Mouse (Mus musculus): ENCODE measurements at regions not wholly inside any gene's neighbourhood (a gene's known extent, or its start where the extent isn't known, plus 50 kb on each side); places are given as distances from the start of the nearest gene placed in this dataset.

DNA sequence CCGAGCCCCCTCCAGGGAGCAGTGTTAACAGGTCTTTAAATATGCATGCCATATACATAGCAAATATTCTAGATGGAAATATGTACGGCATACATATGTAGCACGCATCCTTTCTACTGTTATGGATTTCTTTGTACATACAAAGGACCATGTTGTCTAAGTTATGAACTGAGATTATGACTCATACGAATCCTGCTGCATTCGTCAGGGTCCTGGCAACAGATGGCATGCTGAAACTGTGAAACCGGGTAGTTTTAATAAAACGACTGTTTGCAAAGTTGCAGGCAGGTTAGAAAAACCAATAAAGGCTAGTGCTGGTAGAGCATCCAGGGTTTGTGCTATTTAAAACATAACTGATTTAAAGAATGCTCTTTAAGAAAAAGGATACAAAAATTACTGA, 88.8 kb upstream of the Tlk1 start:
- 92% methylated on average over 7 of the region's 7 CpGs for WGBS (ENCODE audit: missing documents)
- Histone ChIP-seq H3K36me3 (ENCODE audit: inconsistent target) (no peaks in the 10 kb centered on the region), H3K79me2 (ENCODE audit: inconsistent target) (no peaks in the 10 kb centered on the region), H3K4me3 (ENCODE audit: inconsistent target) (no peak overlapping the region), H3K27ac (no peak overlapping the region)

DNA sequence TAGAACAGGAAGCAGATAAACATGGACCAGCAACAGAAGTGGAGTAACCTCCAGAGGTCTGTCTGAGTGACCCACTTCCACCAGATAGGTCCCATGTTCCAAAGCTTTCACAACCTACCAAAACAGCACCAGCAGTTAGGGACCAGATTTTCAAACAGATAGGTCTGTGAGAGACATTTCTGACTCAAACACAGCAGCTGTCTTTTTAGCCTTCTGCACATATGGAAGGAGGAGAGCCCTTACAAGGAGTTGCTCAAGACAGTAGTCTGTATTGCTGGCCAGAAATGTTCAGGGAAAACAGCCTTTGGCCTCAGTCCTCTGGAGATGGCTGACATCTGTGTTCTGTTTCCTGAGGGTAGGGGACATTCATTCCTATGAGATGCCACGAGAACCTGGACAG, 83.9 kb upstream of the Tlk1 start:
- Histone ChIP-seq H3K36me3 (ENCODE audit: inconsistent target) (no peaks in the 10 kb centered on the region), H3K79me2 (ENCODE audit: inconsistent target) (no peaks in the 10 kb centered on the region), H3K27ac (no peak overlapping the region), H3K4me3 (ENCODE audit: inconsistent target) (no peak overlapping the region)
- 87% methylated on average over 1 of the region's 1 CpGs for WGBS (ENCODE audit: missing documents)

- Histone ChIP-seq H3K4me3 (ENCODE audit: inconsistent target) (no peak overlapping the region), H3K36me3 (ENCODE audit: inconsistent target) (no peaks in the 10 kb centered on the region), H3K79me2 (ENCODE audit: inconsistent target) (no peaks in the 10 kb centered on the region), H3K27ac (no peak overlapping the region)
- WGBS (ENCODE audit: missing documents): 94% methylated on average over 1 of the region's 1 CpGs
These were observed 83.1 kb upstream of the Tlk1 start for GRCm38 (mm10) chr2:70908579-70908978.

DNA sequence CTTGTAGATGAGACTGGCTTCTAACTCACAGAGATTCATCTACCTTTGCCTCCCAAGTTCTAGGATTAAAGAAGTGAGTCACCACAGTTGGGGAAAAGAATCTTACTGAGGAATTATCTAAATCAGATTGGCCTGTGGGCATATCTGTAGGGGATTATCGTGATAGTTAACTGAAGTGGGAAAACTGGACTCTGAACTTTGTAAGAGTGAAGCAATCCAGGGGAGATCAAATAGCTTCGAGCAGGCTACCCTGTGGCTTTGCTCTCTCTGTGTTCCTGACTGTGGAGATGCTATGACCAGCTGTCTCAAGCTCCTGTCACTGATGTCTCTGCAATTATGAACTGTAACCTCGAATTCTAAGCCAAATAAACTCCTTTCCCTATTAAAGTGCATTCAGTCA, 80.7 kb upstream of the Tlk1 start:
- Histone ChIP-seq H3K4me3 (ENCODE audit: inconsistent target) (no peak overlapping the region), H3K79me2 (ENCODE audit: inconsistent target) (no peaks in the 10 kb centered on the region), H3K27ac (no peak overlapping the region), H3K36me3 (ENCODE audit: inconsistent target) (no peaks in the 10 kb centered on the region)
- WGBS (ENCODE audit: missing documents): 70% methylated on average over 3 of the region's 3 CpGs

DNA sequence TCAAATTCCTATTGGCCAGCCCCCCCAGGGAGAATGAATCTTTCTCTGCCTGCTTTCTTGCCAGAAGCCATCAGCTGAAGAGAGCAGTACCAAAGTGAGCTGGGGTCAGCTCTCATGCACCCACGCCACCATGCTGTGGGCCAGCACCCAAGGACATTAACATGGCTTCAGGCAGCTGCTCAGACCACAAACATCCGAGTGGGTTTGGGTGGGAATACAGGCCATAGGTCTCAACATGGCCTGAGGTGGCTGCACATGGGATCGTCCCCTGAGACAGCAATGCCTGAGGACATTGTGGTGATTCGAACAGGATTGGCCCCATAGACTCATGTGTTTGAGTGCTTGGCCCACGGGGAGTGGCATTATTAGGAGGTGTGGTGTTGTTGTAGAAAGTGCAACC, 78.9 kb upstream of the Tlk1 start:
- H3K4me3 ChIP-seq (ENCODE audit: inconsistent target): no peak overlapping the region
- H3K27ac ChIP-seq: no peak overlapping the region
- no peaks in the 10 kb centered on the region for H3K36me3 ChIP-seq (ENCODE audit: inconsistent target)
- no peaks in the 10 kb centered on the region for H3K79me2 ChIP-seq (ENCODE audit: inconsistent target)
- 92% methylated on average over 5 of the region's 5 CpGs for WGBS (ENCODE audit: missing documents)

GRCm38 (mm10) chr2:70902196-70902595, 76.7 kb upstream of the Tlk1 start:
- H3K4me3 ChIP-seq (ENCODE audit: inconsistent target): no peak overlapping the region
- H3K79me2 ChIP-seq (ENCODE audit: inconsistent target): no peaks in the 10 kb centered on the region
- WGBS (ENCODE audit: missing documents): 95% methylated on average over 3 of the region's 3 CpGs
- H3K27ac ChIP-seq: no peak overlapping the region
- H3K36me3 ChIP-seq (ENCODE audit: inconsistent target): no peaks in the 10 kb centered on the region

DNA sequence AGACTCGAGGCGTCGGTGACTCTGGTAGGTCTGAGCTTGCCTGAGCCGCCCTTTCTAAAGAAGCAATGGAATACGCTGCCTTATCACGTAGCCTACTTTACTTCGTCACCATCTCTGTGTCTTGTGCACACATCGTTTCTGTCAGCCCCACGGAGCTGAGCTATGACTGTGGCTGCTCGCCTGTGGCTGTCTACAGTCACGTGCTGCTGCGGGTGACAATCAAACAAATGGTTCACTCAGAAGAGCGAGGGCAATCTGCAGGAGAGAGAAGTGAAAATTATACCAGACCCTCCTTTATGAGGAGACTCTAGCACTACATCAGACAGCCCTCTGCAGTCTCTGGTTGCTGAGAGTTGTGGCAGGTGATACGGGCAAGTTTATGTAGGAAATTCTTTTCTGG, 76.0 kb upstream of the Tlk1 start:
- no peak overlapping the region for H3K27ac ChIP-seq
- no peaks in the 10 kb centered on the region for H3K36me3 ChIP-seq (ENCODE audit: inconsistent target)
- H3K79me2 ChIP-seq (ENCODE audit: inconsistent target): no peaks in the 10 kb centered on the region
- WGBS (ENCODE audit: missing documents): 87% methylated on average over 14 of the region's 14 CpGs
- H3K4me3 ChIP-seq (ENCODE audit: inconsistent target): no peak overlapping the region

GRCm38 (mm10) chr2:70899056-70899455, 73.5 kb upstream of the Tlk1 start:
- Histone ChIP-seq H3K4me3 (ENCODE audit: inconsistent target) (no peak overlapping the region), H3K36me3 (ENCODE audit: inconsistent target) (no peaks in the 10 kb centered on the region), H3K79me2 (ENCODE audit: inconsistent target) (no peaks in the 10 kb centered on the region), H3K27ac (no peak overlapping the region)
- WGBS (ENCODE audit: missing documents): 94% methylated on average over 3 of the region's 4 CpGs

- Histone ChIP-seq H3K36me3 (ENCODE audit: inconsistent target) (no peaks in the 10 kb centered on the region), H3K79me2 (ENCODE audit: inconsistent target) (no peaks in the 10 kb centered on the region), H3K4me3 (ENCODE audit: inconsistent target) (no peak overlapping the region), H3K27ac (no peak overlapping the region)
- WGBS (ENCODE audit: missing documents): 91% methylated on average over 9 of the region's 9 CpGs
These were observed 72.9 kb upstream of the Tlk1 start for GRCm38 (mm10) chr2:70898396-70898795.

DNA sequence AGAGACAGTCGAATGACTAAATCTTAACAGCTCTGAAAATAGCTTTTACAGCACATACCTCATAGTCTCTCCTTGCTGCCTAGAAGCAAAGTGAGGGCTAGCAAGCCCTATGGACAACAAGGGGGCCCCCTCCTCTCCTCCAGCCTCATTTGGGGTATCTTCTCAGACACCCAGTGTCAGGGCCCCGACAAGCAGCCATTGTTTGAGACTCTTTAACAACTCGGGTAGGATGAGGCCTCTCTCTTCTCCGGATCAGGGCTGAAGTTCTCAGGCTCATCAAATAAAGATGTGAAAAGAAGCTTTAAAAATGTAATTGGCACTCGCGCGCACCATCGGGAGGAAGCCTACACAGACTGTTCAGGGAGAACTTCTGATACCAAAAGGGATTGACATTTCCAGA, 71.8 kb upstream of the Tlk1 start:
- 97% methylated on average over 8 of the region's 8 CpGs for WGBS (ENCODE audit: missing documents)
- H3K36me3 ChIP-seq (ENCODE audit: inconsistent target): no peaks in the 10 kb centered on the region

GRCm38 (mm10) chr2:70889522-70890100, 64.1 kb upstream of the Tlk1 start:
- H3K4me3 ChIP-seq (ENCODE audit: inconsistent target): no peak overlapping the region
- 75% methylated on average over 5 of the region's 5 CpGs for WGBS (ENCODE audit: missing documents)

More for the DNA sequence above, 71.8 kb upstream of the Tlk1 start:
- no peaks in the 10 kb centered on the region for H3K79me2 ChIP-seq (ENCODE audit: inconsistent target)
- H3K4me3 ChIP-seq (ENCODE audit: inconsistent target): no peak overlapping the region
- no peak overlapping the region for H3K27ac ChIP-seq

DNA sequence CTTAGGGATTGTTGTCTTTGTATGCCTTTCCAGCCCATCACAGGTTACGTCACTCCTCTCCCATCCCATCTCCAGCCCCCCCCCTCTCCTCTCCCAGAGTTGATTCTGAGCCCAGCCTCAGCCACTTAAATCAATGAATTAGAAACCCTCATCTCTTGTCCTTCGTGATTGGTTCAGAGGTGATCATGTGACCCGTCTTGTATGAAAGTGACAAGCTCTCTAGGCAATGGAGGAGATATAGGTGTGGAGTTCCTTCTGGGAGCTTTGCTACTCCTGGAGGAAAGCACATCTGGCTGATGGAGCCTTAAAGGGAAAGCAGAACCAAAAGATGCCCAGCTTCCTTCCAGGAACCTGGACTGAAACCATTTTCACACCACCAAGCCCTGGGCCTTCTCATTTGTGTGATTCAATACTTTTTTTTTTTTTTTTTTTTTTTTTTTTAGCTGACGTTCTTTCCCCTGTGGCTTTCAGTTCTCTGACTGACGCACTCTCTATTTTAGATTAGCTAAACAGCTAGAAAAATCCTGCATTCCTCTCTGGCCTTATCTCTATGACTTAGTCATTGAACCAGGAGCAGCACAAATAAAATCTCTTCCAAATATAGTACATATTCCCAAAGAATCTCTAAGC, 63.4 kb upstream of the Tlk1 start:
- no peak overlapping the region for H3K4me3 ChIP-seq (ENCODE audit: inconsistent target)
- H3K79me2 ChIP-seq (ENCODE audit: inconsistent target): no peaks in the 10 kb centered on the region
- no peaks in the 10 kb centered on the region for H3K36me3 ChIP-seq (ENCODE audit: inconsistent target)
- WGBS (ENCODE audit: missing documents): 79% methylated on average over 4 of the region's 5 CpGs
- H3K27ac ChIP-seq: 0 out of 2 replicates have a peak overlapping the region, but pooled peaks have one; percentile 7

More at GRCm38 (mm10) chr2:70889522-70890100, 64.1 kb upstream of the Tlk1 start:
- Histone ChIP-seq H3K79me2 (ENCODE audit: inconsistent target) (no peaks in the 10 kb centered on the region), H3K27ac (0 out of 2 replicates have a peak overlapping the region, but pooled peaks have one; percentile 7), H3K36me3 (ENCODE audit: inconsistent target) (no peaks in the 10 kb centered on the region)

DNA sequence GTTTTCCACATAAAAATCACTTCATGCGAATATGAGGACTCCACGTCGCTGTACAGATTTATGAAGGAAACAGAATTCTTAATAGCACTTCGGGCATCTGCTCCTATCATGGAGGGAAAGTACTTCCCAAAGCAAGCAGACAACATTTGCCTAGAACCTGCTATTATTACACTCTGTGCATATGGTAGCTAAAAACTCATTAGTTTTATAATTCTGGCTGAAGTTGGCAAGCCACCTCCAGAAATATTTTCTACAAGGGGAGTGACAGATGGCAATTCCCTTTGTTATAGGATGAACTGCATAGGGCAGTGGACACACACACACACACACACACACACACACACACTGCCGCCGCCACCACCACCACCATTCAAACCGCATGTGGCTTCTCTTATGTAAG, 61.3 kb upstream of the Tlk1 start:
- WGBS (ENCODE audit: missing documents): 82% methylated on average over 7 of the region's 7 CpGs

DNA sequence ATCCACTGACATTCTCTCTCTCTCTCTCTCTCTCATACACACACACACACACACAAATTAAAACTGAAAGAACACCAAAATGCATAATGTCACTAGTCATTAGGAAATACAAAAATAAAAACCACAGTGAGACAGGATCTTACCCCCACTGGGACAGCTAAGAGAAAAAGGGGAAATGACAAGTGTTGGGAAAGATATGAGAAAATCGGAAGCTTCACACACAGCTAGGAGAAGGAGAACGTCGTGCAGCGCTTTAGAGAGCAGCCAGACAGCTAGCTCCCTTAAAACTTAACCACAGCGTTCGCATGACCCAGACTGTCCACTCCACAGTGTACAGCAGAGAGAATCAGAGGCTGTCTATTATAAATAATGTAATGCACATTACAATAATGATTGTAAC, 60.1 kb upstream of the Tlk1 start:
- Histone ChIP-seq H3K4me3 (ENCODE audit: inconsistent target) (no peak overlapping the region), H3K36me3 (ENCODE audit: inconsistent target) (no peaks in the 10 kb centered on the region), H3K79me2 (ENCODE audit: inconsistent target) (no peaks in the 10 kb centered on the region), H3K27ac (peak overlapping the region; percentile 71)
- 4% methylated on average over 4 of the region's 6 CpGs for WGBS (ENCODE audit: missing documents)

More for the DNA sequence above, 61.3 kb upstream of the Tlk1 start:
- Histone ChIP-seq H3K79me2 (ENCODE audit: inconsistent target) (no peaks in the 10 kb centered on the region), H3K4me3 (ENCODE audit: inconsistent target) (no peak overlapping the region), H3K27ac (0 out of 2 replicates have a peak overlapping the region, but pooled peaks have one; percentile 54), H3K36me3 (ENCODE audit: inconsistent target) (no peaks in the 10 kb centered on the region)

DNA sequence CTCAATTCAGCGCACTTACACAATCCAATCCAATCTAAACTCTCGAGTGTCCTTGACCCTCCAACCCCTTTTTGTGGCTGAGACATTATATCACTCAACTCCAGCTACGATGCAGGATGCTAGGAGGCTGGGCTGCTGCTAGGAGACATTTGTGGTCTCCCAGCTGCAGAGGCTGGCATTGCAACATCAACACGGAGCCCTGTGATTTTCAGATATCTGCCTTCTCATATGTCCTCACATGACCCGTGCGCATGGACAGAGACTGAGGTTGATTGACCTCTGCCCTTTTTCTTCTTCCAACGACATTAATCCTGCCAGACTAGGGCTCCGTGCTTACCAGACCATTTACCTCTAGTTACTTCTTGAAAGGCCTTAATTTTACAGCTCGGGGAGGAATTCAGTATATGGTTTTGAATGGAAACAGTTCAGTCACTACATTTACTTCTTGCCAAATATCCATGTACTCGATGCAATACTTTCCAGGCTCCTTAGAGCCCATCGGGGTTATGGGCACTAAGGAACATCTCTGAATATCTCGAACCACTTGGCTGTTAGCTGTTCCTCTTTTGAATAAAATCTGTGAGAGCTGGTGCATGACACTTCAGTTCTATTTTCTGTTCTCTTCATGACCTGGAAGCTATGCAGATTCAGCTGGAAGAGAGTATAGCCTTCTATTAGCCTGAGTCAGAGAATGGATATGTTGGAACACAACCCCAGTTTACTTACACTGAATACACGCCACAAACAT, 52.0 kb upstream of the Tlk1 start:
- Histone ChIP-seq H3K27ac (peak overlapping the region; percentile 73), H3K4me3 (ENCODE audit: inconsistent target) (no peak overlapping the region), H3K79me2 (ENCODE audit: inconsistent target) (no peaks in the 10 kb centered on the region), H3K36me3 (ENCODE audit: inconsistent target) (no peaks in the 10 kb centered on the region)
- WGBS (ENCODE audit: missing documents): 23% methylated on average over 13 of the region's 13 CpGs

Measured in macrophage (primary cell).